Mouse (Mus musculus) MEL (cell line): ENCODE measurements around the gene Psme4.

ENCODE experiments used
- CTCF ChIP-seq, 3 experiments: IDR thresholded peaks in 2 of 3; conservative IDR thresholded peaks in 1 of 3; 2 replicates each; pipeline ENCODE4 v1.5.1; 2011 to 2012; ENCODE audit warnings: low read length in 3 of 3, low read depth in 2 of 3, mild to moderate bottlenecking in 2 of 3, improper control_type of control experiment in 1 of 3, inconsistent platforms in 1 of 3, mixed read lengths in 1 of 3, moderate library complexity in 1 of 3; ENCODE audit not compliant: control insufficient read depth in 1 of 3, insufficient read depth in 1 of 3, poor library complexity in 1 of 3, severe bottlenecking in 1 of 3
- EP300 ChIP-seq, 2 experiments: IDR thresholded peaks; 2 replicates each; pipeline ENCODE4 v1.6.1; 2011; ENCODE audit warnings: improper control_type of control experiment in 2 of 2, low read length in 2 of 2, low read depth in 1 of 2, mild to moderate bottlenecking in 1 of 2
- ETS1 ChIP-seq: IDR thresholded peaks from 2 replicates; pipeline ENCODE4 v1.6.1; 2012; ENCODE audit warnings: low read depth, mild to moderate bottlenecking, inconsistent platforms, low read length, improper control_type of control experiment, moderate library complexity
- GABPA ChIP-seq: IDR thresholded peaks from 2 replicates; pipeline ENCODE4 v1.6.1; 2012; ENCODE audit warnings: low read depth, mild to moderate bottlenecking, inconsistent platforms, low read length, improper control_type of control experiment, moderate library complexity
- HCFC1 ChIP-seq: IDR thresholded peaks from 2 replicates; pipeline ENCODE4 v1.6.1; 2012; ENCODE audit warnings: low read depth, mild to moderate bottlenecking, inconsistent platforms, low read length, improper control_type of control experiment, moderate library complexity
- MAX ChIP-seq: IDR thresholded peaks from 2 replicates; pipeline ENCODE4 v1.6.1; 2011; ENCODE audit warnings: low read length, improper control_type of control experiment
- MAZ ChIP-seq: IDR thresholded peaks from 2 replicates; pipeline ENCODE4 v1.6.1; 2012; ENCODE audit warnings: low read depth, mild to moderate bottlenecking, inconsistent platforms, low read length, improper control_type of control experiment
- NELFE ChIP-seq: IDR thresholded peaks from 2 replicates; pipeline ENCODE4 v1.6.1; 2011; ENCODE audit warnings: low read depth, low read length, improper control_type of control experiment
- POLR2A ChIP-seq, 2 experiments: IDR thresholded peaks; 2 replicates each; pipeline ENCODE4 v1.6.1; 2011 to 2012; ENCODE audit warnings: low read length in 2 of 2, mild to moderate bottlenecking in 2 of 2, control low read depth in 1 of 2, improper control_type of control experiment in 1 of 2, low read depth in 1 of 2, moderate library complexity in 1 of 2; ENCODE audit not compliant: control insufficient read depth in 1 of 2, insufficient read depth in 1 of 2, poor library complexity in 1 of 2
- POLR2AphosphoS2 ChIP-seq: IDR thresholded peaks from 2 replicates; pipeline ENCODE4 v1.6.1; 2011; ENCODE audit warnings: low read length, improper control_type of control experiment
- TAL1 ChIP-seq: IDR thresholded peaks from 2 replicates; pipeline ENCODE4 v1.6.1; 2012; ENCODE audit warnings: mild to moderate bottlenecking, inconsistent platforms, low read length, moderate library complexity, mixed read lengths
- USF1 ChIP-seq: IDR thresholded peaks from 2 replicates; pipeline ENCODE4 v1.6.1; 2014; ENCODE audit warnings: low read depth, mild to moderate bottlenecking, inconsistent platforms, low read length, improper control_type of control experiment, moderate library complexity
- ZKSCAN1 ChIP-seq: IDR thresholded peaks from 2 replicates; pipeline ENCODE4 v1.6.1; 2012; ENCODE audit warnings: low read depth, mild to moderate bottlenecking, inconsistent platforms, low read length, improper control_type of control experiment, moderate library complexity

DNA sequence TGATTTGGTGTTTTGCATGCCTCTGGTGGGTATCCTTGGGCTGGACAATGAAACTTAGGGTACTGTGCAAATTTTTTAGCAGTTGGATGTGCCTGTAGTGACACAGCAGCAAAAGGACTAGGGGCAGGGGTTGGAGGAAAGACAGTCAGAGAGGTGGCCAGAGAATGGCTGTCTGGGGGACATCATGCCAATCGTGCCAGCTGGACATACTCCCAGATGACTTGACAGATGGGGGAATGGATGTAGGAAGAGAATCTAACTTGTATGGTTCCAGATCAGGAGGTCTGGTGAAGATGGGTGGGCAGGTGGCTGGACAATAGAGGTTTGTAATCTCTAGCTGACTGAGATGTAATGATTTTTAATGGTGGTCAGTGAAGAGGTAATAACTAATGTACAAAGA, 6.5 kb upstream of the Psme4 start:
- TF ChIP-seq CTCF (IDR thresholded peaks at IDR 0.05 in 2 of 3, conservative IDR thresholded peaks at IDR 0.05 in 1 of 3; ENCODE audit: control insufficient read depth in 1 of 3, insufficient read depth in 1 of 3, low read depth in 2 of 3, low read length in 3 of 3, poor library complexity in 1 of 3, severe bottlenecking in 1 of 3) (no peak), NELFE (no peak), POLR2A (IDR thresholded peaks at IDR 0.05; ENCODE audit: control insufficient read depth in 1 of 2, insufficient read depth in 1 of 2, low read depth in 1 of 2, low read length in 2 of 2, poor library complexity in 1 of 2) (no peak), EP300 (IDR thresholded peaks at IDR 0.05; ENCODE audit: low read depth in 1 of 2, low read length in 2 of 2) (no peak), MAX (no peak), POLR2AphosphoS2 (no peak), USF1 (no peak), GABPA (no peak), MAZ (no peak), HCFC1 (no peak), ZKSCAN1 (no peak), TAL1 (no peak), ETS1 (no peak)
